Mouse (Mus musculus): ENCODE measurements at regions not wholly inside any gene's neighbourhood (a gene's known extent, or its start where the extent isn't known, plus 50 kb on each side); places are given as distances from the start of the nearest gene placed in this dataset.
"Not testable (repeated sequence)": the region's sequence is repeated elsewhere in the genome, so short reads cannot be mapped to it uniquely, and the experiment has no call there.

DNA sequence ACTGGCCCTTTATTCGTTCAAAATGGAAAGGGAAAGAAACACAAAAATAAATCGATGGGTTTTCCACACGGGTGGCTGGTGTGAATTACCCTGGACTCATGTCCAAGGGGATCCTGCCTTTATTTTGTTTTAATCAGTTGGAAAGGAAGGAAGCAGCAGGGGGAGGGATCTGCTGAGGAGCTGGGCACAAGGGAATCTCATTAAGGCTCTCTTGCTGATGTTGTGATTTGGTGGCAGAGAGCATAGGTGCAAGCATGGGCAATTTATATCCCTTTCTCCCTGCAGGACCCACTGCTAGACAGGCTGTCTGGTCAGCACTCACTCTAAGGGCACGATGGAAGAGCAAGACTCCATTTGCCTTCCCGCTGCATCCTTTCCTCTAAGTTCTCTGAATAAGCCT, 469.2 kb downstream of the Epha7 start:
- DNase-seq (ENCODE audit: low spot score) = no peak

DNA sequence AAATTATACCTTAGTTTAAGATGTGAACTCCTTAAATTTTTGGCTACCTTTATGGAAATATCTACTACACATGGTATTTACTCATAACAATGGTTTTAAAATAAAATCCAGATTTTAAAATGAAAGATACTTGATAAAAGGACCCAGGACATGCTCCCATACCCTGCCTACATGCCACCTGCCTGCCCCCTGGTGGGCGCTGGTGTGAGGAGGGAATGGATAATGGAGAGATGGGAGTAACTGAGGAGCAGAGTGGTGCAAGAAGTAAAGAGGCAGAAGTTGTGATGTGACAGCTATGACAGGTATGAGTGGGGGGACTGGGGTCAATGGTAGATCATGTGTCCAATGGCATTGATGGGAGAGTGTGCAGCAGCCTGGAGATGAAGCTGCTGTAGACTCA, 488.4 kb downstream of the Epha7 start:
- no peak for DNase-seq (ENCODE audit: low spot score)

DNA sequence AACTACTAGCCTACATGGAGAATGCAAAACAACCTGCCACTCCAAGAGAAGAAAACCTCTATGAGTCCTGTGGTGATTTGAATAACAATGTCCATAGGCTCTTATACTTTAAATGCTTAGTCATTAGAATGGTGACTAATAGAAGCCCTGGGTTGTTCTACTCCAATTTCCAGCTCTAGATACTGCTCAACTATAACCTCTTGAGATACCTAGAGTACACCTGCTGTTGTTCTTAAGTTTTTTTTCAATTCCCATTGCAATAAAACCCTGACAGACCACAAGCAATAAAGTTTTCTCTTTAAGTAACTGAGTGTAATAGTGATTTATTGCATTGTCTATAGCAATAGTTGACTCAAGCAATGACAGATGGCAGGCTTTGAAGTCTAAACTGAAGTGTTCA, 491.0 kb downstream of the Epha7 start:
- DNase-seq (ENCODE audit: low spot score) = no peak

DNA sequence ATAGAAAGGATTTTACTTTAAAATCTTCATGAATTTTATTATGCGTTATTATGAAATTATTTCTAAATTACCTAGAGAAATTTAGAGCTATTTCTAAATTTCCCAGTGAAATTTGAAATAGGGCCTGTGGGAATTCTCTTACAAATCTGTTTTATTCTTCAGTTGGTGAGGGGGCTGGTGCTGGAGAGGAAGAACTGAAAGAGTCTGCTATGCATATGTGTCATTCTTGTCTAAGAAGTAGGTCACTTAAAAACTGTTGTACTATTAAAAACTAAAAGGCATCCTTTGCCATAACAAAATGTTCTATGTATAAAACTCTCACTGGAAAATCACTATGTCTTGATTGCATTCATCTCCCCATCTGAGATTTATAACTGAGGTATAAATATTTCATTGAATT, 494.3 kb downstream of the Epha7 start:
- DNase-seq (ENCODE audit: low spot score) = no peak

DNA sequence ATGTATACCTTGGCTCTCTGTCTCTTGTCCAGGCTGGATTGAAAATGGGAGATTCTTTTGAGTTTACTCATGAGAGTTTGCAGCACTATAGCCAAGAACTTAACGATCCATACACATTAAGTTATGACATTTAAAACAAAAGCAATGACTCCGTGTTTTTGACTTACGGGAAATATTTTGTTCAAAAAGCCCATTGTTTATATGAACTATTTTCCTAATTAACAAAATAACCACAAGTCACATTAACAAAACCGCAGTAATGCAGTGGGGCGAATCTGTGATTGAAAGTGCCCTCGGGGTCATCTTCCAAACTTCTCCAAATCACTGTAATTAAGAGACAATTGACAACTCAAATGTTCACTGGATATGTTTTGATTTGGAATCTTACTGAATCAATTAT, 511.0 kb downstream of the Epha7 start:
- no peak for DNase-seq (ENCODE audit: low spot score)

DNA sequence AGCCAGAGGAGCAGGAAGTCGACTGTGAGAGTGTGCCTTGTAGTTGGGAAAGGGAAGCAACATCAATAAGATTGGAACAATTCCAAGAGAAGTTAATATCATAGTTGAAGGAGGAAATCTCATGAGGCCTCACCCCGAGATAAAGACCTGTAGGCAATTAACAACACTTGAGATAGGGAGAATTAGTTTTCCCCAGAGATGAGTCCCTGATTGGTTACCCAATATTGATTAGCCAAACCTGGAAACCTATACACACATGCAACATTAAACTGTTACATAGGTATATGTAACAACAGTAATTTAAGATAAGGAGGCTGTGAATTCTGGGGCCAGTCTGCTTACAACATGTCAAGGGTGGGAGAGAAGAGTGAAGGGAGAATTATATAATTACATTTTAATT, 516.2 kb downstream of the Epha7 start:
- no peak for DNase-seq (ENCODE audit: low spot score)

DNA sequence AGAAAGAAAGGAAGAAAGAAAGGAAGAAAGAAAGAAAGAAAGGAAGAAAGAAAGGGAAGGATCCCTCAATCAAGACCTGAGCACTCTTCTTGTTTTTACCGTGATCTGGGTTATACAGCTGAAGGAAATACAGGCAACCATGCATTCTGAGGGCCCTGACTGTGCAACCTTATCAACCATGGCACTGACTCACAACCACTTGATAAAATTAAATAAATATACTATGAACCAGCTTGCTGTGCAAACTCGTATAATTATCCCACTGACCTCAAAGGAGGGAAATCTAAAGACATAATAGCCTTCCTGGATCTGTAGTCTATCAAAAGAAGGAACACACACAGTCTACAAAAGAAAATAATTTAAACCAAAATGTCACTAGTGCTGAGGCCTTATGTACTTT, 518.8 kb downstream of the Epha7 start:
- DNase-seq (ENCODE audit: low spot score) = no peak

DNA sequence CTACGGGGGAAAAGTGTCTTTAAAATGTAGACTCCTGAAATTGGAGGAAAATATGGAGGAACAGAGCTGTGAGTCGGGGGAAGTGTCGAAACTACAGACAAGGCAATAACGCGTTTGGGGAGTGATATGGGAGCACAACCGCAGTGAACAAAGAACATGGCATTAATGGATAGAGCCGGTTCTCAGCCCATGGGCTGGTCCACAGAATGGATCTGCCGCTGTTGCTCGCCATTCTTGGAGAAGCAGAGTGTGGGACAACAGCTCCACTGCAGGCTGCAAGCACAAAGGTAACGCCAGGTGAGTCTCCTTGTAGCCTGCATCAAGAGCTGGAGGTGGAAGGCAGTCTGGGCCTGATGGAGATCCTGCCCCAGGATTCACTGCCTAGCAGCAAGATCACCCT, 524.3 kb downstream of the Epha7 start:
- DNase-seq (ENCODE audit: low spot score) = no peak

DNA sequence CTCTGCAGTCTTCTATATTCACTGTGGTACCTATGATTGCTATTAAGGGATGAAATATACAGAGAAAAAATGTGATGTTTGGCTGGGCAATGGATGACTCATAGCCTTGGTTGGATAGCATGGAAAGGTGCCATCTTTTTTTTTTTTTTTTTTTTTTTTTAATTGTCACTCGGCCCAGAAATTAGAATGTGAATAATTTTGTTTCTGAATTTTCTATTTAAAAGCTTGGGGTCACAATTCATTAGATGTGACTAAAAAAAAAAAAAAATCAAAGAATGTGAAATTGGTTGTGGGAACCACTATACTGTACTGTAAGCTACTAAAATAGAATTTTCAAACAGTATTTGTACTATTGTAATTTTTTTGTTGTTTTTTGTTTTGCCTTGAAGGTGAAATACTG, 549.3 kb downstream of the Epha7 start:
- DNase-seq (ENCODE audit: low spot score) = no peak

DNA sequence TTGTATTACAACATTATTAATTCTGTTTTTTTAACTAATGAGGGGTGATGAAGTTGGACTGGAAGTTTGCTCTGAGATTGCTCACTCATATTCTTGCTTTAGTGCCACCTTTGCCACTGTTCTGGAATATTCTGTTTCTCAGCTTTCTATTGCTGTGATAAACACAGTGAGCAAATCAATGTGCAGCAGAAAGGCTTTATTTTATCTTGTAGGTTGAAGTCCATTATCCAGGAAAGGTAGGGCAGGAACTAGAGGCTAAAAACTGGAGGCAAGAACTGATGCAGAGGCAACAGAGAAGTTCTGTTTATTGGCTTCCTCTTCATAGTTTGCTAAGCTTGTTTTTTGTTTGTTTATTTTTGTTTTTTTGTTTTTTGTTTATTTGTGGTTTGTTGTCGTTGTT, 576.4 kb downstream of the Epha7 start:
- DNase-seq (ENCODE audit: low spot score) = no peak

DNA sequence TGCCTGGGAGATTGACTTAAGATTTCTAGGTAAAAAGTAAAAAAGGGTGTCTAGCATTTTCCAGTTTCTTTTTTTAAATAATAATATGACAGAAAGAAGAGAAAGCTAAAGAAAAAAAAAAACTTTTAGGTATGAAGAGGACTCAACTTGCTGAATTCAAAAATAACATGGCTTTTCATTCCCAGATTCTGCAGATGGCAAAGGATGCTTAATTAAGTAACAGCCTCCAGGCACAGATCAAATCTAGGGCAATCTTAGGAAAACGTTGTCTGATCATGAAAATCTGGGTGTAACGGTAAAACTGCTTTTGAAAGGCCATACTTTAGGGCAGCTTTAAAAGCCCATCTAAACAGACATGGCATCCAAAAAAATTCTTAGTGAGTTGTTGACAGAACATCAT, 577.4 kb downstream of the Epha7 start:
- no peak for DNase-seq (ENCODE audit: low spot score)

DNA sequence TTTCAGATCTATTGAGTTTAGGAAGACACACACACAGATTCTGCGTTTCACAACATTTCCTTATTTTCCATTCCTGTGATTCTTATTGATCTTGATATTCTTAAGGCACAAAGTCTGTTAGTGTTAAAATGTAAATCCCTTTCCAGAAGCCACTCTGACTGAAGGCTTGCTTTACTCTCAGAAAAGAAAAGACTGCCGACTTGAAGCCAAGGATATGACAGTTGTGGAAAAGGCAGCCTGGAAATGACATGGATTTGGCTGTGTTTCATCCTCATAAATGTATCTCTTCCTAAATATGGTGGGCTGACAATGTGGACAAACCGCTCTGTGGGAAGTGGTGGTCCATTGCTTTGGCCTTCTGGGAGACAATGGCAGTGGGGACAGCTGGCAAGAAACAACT, 589.2 kb downstream of the Epha7 start:
- no peak for DNase-seq (ENCODE audit: low spot score)

DNA sequence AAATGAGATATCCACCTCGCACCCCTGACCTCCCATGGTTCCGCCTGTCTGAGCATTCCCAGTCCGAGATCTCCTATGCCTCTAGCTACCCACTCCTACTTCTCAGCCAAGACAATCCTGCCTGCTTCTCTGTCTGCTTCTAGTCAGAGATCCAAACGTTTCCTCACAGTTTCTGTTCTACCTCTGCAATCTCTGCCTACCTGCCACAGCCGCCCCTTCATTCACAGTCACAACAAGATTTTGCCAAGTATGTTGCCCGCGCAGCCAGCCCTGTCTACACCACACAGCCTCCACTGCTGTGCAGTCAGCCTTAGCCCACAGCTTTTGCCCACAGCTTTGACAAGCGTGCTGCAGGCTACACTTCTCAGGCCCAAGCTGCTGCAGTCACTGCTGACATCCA, 601.7 kb downstream of the Epha7 start:
- DNase-seq (ENCODE audit: low spot score) = no peak

DNA sequence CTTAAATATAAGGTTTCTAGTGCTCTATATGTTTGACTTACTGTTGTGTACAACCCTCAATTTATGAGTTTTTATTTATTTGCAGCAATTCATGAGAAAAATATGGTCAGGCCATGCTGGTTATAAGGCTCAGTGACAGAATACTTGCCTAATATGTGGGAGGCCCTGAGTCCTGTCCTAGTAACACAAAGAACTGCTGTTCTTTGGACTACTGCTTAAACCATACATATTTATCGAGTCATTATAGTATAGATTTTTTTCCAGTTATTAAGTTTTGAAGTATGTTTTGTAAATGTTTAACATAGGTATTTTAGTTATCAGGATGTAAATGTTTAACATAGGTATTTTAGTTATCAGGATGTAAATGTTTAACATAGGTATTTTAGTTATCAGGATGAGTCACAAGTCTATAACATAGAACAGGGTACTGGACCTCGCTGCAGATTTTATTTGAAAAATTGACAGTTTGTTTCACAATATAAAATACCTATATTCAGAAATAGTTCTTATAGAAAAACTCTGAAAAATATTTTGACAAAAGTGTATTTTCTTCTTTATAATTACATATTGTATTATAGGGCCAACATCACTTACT, 607.4 kb downstream of the Epha7 start:
- DNase-seq (ENCODE audit: low spot score) = no peak

DNA sequence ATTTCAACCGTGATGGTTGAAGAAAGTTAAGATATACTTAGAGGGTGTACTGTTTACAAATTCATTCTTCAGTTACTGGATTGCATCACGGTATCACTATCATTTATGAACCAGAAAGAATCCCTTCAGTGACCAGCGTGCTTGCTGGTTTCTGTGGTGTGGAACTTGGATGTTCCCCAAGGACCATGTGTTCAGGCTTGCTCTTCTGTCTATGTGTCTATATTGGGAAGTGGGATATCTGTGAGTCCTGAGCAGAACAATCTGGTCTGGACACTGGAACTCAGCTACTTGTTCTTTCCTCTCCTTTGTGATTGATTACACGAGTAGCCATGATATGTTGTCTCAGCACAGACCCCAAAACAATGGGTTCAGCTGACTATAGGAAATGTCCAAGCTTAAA, 618.6 kb downstream of the Epha7 start:
- not testable (repeated sequence) for DNase-seq (ENCODE audit: low spot score)

DNA sequence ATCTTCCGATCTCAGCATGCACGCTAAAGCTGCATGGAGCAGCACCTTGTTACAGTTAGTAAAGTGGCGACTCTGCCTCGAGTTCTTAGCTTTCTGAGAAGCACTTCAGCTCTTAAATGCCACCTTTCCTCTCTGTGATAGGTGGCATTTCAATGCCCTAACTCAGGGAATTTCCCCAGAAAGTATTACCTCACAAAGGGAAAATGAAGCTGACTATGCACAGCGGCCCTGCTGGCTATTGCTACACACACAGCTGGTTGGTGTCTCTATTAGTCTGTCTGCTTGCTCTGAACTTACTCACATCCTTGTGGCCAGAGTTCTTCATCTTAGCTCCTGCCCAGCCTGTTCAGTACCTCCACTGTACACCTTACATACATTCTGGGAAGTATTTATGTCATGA, 650.4 kb downstream of the Epha7 start:
- DNase-seq (ENCODE audit: low spot score) = no peak

DNA sequence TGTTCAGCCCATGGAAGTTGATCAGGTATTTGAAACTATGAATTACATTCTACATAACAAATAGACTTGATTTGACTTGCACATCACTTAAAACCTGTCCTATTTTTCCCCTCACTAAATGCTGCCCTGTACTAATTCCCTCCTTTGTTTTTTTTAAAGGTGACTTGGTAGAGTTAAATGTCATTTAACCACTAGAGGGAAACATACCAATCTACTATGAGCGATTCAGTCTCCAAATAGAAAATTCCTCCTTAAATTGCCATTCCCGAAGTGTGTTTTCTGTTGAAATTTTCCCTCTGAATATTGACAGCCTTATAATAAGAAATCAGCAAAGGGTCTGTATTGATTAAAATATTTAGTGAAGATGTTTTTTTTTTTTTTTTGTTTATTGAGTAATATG, 653.4 kb downstream of the Epha7 start:
- no peak for DNase-seq (ENCODE audit: low spot score)

DNA sequence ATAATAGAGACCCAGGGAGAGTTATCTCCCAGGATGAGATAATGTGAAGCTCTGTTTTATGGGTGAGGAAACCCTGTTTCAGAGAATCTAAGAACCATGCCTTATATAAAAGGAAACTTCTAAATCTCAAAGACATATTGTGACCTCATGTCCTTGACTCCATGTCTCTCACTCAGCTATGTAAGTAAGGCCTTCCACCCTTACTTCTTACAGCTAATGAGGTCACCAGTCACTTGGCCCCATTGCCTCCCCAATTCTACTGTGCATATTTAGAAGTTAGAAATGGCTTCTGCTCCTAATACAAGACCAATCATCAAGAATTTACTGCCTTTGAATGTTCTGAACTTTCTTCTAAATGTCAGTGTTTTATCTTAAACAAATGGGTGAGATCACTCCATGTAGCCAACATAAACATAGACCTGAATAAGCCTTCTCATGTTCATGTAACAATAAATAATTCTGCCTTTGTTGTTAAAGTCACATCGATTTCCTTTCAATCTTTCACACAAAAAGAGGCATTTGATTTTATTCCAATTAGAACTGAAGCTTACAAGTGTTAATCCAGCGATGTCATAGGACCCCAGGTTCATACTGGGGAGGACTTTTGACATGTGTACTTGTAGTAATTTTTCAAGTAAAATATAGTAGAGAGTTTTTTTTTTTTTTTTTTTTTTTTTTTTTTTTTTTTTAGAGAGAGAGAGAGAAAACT, 667.6 kb downstream of the Epha7 start:
- DNase-seq (ENCODE audit: low spot score) = no peak

DNA sequence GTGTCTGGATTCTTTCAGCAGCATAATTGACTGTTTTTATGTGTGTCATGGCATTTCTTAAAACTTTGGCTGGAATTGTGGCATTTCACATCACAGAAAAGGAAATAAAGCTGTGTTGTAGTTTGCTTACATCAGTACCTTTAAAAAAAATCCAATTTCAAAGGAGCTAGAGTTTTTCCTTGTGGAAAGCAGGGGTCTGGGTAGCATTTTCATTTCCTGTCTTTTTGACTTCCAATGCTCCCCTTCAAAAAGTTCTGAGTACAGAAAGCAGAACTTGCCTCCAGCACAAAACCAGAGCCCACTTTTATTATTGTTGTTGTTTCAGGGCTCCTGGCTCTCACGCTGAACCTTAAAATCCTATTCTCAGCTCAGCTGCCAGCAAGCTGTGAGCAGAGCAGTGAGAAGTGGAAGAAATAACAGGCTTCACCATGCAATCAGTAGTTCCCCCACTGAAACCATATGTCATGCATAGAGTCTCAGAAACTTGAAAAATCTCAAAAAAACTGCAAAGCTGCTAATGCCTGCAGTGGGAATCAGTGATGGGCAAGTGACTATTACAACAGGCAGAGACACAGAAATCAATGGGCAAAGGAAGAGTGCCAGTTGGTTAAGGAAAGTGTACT, 668.3 kb downstream of the Epha7 start:
- no peak for DNase-seq (ENCODE audit: low spot score)

DNA sequence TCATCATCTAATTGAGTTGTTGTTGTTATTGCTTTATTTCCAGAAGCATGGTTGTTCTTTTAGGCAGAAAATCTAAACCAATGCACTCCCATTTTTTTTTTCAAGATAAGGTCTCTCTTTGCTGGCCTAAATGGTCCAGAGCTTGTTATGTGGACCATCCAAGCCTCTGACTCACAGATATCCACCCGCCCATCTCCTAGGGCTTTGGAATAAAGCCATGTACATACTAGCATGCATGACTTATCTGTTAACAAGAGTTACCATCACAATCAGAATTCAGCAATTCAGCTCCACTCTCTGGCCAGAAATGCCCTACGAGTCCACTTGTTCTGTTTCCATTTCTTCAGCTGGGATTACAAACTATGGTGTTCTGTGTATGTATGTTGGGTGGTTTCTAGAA, 669.5 kb downstream of the Epha7 start:
- DNase-seq (ENCODE audit: low spot score) = no peak

DNA sequence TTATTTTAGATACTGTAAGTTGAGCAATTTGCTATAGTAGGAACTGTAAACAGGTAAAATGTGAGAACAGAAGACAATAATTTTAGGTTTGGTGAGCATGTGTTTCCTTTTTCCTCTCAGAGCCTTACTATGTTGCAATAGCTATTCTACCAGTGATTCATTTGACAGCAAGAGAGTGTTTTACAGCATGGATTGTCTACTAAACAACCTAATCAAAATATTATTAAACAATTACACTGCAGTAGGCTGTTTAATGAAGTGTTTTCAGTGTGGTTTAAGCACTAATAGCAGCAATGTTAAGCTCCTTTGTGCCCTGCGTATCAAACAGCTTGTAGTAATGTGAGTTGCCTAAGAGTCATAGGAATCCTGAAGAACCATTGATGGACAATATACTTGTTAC, 687.9 kb downstream of the Epha7 start:
- DNase-seq (ENCODE audit: low spot score) = no peak

DNA sequence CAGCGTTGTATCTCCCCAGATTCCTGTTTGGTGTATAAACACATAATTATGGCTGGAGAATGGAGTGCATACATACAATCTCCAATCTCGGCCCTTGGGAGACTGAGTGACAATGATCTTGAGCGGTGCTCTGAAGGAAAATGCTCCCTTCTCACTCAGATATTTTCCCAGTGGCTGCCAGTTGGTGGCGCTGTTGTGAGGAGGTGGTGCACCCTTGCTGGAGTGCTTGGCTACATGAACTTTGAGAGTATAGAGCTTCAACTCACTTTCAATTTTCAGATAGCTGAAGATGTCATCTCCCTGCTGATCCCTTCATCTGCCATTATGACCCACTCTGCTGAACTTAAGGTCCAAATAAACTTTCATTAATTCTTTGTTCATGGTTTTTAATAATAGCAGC, 712.1 kb downstream of the Epha7 start:
- DNase-seq (ENCODE audit: low spot score) = no peak
